Mouse (Mus musculus) testis, adult 2 months (tissue): Measurements from ENCODE around the gene 2200002D01Rik. TPM values are rescaled to one million over a fixed set of nuclear protein-coding genes. Genes with fewer than 3 reads are reported as not detected.
"Not testable (repeated sequence)": the region's sequence is repeated elsewhere in the genome, so short reads cannot be mapped to it uniquely, and the experiment has no call there.

Source experiments
- H3K27ac ChIP-seq: fragments of 200-500 bp; 2 replicates; pipeline ENCODE4 v1.5.1; 2012; ENCODE audit warnings: low read depth, low read length; ENCODE audit not compliant: control insufficient read depth, insufficient read depth
- H3K27me3 ChIP-seq: fragments of 200-500 bp; 2 replicates; pipeline ENCODE4 v1.6.1; 2012; ENCODE audit warnings: mild to moderate bottlenecking, low read length, moderate library complexity; ENCODE audit not compliant: control insufficient read depth, insufficient read depth
- H3K36me3 ChIP-seq: fragments of 200-500 bp; 2 replicates; pipeline ENCODE4 v1.6.1; 2012; ENCODE audit warnings: mild to moderate bottlenecking, low read length; ENCODE audit not compliant: control insufficient read depth, insufficient read depth
- H3K4me1 ChIP-seq: fragments of 200-500 bp; 2 replicates; pipeline ENCODE4 v1.6.1; 2012; ENCODE audit warnings: low read length; ENCODE audit not compliant: control insufficient read depth, insufficient read depth
- H3K4me3 ChIP-seq: fragments of 200-500 bp; 2 replicates; pipeline ENCODE4 v1.5.1; 2012; ENCODE audit warnings: low read depth, mild to moderate bottlenecking, low read length, moderate library complexity, mixed read lengths; ENCODE audit not compliant: control insufficient read depth
- CTCF ChIP-seq: fragments of 200-500 bp; IDR thresholded peaks from 2 replicates; pipeline ENCODE4 v1.5.1; 2012; ENCODE audit warnings: low read depth, mild to moderate bottlenecking, inconsistent platforms, low read length, moderate library complexity; ENCODE audit not compliant: control insufficient read depth, insufficient read depth, insufficient replicate concordance
- POLR2A ChIP-seq: fragments of 200-500 bp; IDR thresholded peaks from 2 replicates; pipeline ENCODE4 v1.6.1; 2012; ENCODE audit warnings: low read depth, mild to moderate bottlenecking, inconsistent platforms, low read length, moderate library complexity; ENCODE audit not compliant: control insufficient read depth
- polyA plus RNA-seq: library from polyadenylated mRNA; depleted of rRNA; stranded (reverse); fragments of >200 nt; gene quantifications from 2 replicates; pipeline ENCODE4 v1.2.3, GENCODE M21; 2012

Gene 2200002D01Rik
- polyA plus RNA-seq, 1 experiment = 0.15 TPM

DNA sequence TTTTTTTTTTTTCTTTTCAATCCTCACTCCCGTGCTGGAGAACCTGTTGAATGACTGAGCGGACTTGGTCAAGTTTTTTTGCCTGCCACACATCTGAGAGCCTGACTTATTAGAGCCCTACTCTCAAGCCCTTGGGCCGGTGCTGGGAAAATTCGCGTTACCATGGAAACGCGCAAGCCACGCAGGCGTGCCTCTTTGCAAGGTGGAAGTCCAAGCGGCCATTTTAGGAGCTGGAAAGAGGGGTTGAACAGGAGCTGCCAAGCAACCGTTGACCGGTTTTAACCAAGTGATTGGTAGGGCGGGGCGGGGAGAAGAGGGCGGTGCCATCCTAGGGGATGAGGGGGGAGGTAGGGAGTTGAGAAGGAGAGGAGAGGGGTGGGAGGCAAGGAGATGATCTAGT lies 33.4 kb downstream of the 2200002D01Rik start:
- TF ChIP-seq CTCF (no peak), POLR2A (peak; percentile 28; the same call in 1 of the 2 replicates)
- Histone ChIP-seq H3K4me1 (peaks cover 17% of the 10 kb centered on the region), H3K36me3 (no peaks in the 10 kb centered on the region), H3K27me3 (no peaks in the 10 kb centered on the region), H3K4me3 (peak overlapping the region; percentile 93), H3K27ac (peak overlapping the region; percentile 84)

DNA sequence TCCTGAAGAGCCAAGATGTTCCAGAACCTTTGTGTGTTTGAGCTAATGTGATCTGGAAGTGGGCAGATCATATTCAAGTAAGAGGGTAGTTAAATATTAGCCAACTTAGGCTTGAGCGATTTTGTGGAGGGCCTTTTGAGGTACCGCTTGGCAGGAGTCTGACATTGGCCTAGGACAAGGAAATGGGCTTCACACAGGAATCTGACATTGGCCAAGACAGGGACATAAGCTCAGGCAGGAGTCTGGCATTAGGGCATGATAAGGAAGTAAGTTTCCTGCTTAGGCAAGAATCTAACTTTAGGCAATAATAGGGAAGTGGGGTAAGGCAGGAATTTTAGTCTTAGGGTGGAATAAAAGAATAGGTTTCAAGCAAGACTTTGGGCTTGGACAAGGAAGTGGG lies 34.0 kb downstream of the 2200002D01Rik start:
- Histone ChIP-seq H3K4me3 (peak overlapping the region; percentile 93), H3K27me3 (no peaks in the 10 kb centered on the region), H3K4me1 (peaks cover 17% of the 10 kb centered on the region), H3K36me3 (no peaks in the 10 kb centered on the region), H3K27ac (peak overlapping the region; percentile 88)
- TF ChIP-seq CTCF (no peak), POLR2A (no peak)

DNA sequence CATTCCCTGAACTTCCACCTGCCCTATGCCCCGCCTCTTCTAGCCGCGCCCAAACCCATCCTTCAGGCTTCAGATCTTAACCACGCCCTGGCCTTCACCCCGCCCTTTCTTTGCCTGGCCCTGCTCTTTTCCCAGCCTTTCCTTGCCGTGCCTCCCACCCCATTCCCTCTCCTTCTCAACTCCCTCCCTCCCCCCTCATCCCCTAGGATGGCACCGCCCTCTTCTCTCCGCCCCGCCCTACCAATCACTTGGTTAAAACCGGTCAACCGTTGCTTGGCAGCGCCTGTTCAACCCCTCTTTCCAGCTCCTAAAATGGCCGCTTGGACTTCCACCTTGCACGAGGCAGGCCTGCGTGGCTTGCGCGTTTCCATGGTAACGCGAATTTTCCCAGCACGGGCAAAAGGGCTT lies 34.6 kb downstream of the 2200002D01Rik start, which contains the start of gene Catsperg1:
TSS of gene Catsperg1 (minus strand) at position 361 of the 408 bp plus-strand sequence.
- peak within 1 kb of the TSS; percentile 96 for H3K27ac ChIP-seq
- H3K36me3 ChIP-seq = no peaks in the 10 kb centered on the region
- no peaks in the 10 kb centered on the region for H3K27me3 ChIP-seq
- H3K4me3 ChIP-seq = peak within 1 kb of the TSS; percentile 93
- TF ChIP-seq POLR2A (no peak; the same call in 1 of the 2 replicates), CTCF (no peak)
- H3K4me1 ChIP-seq = peaks cover 17% of the 10 kb centered on the region

DNA sequence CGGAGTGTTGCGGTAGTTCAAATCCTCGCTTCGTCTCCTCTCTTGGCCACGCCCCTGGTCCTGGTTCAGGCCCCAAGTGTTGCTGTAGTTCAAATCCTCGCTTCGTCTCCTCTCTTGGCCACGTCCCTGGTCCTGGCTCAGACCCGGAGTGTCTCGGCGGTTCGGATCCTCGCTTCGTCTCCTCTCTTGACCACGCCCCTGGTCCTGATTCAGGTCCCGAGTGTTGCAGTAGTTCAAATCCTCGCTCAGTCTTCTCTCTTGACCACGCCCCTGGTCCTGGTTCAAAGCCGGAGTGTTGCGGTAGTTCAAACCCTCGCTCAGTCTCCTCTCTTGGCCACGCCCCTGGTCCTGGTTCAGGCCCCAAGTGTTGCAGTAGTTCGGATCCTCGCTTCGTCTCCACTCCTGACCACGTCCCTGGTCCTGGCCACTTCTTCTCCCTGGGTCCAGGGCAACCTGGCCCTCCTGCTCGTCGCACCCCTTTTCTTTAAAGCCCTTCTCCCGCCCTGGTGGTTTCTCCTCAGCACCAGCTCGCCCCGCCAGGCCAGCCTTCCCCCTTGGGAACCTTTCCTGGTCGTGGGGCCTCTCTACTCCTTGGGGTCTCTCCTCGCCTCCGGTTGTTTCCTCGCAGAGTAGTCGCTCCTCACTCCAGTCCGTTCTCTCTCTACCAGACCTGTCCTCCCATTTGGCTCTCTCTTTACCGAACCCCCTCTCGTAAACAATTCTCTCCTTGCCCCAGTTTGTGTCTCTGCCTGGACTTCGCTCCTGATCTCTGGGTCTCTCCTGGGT lies 35.3 kb downstream of the 2200002D01Rik start:
- H3K36me3 ChIP-seq, H3K27me3 ChIP-seq: not testable (repeated sequence)
- Histone ChIP-seq H3K27ac (peak overlapping the region; percentile 96), H3K4me1 (peaks cover 17% of the 10 kb centered on the region), H3K4me3 (peak overlapping the region; percentile 93)

DNA sequence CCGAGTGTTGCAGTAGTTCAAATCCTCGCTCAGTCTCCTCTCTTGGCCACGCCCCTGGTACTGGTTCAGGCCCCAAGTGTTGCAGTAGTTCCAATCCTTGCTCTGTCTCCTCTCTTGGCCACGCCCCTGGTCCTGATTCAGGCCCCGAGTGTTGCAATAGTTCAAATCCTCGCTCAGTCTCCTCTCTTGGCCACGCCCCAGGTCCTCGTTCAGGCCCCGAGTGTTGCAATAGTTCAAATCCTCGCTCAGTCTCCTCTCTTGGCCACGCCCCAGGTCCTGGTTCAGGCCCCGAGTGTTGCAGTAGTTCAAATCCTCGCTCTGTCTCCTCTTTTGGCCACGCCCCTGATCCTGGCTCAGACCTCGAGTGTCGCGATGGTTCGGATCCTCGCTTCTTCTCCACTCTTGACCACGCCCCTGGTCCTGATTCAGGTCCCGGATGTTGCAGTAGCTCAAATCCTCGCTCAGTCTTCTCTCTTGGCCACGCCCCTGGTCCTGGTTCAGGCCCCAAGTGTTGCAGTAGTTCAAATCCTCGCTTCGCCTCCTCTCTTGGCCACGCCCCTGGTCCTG lies 36.0 kb downstream of the 2200002D01Rik start:
- Histone ChIP-seq H3K4me3 (peak overlapping the region; percentile 93), H3K27ac (peak overlapping the region; percentile 96), H3K36me3 (no peaks in the 10 kb centered on the region), H3K27me3 (no peaks in the 10 kb centered on the region), H3K4me1 (peaks cover 17% of the 10 kb centered on the region)
- TF ChIP-seq CTCF = no peak
- no peak; the same call in 1 of the 2 replicates for TF ChIP-seq POLR2A

DNA sequence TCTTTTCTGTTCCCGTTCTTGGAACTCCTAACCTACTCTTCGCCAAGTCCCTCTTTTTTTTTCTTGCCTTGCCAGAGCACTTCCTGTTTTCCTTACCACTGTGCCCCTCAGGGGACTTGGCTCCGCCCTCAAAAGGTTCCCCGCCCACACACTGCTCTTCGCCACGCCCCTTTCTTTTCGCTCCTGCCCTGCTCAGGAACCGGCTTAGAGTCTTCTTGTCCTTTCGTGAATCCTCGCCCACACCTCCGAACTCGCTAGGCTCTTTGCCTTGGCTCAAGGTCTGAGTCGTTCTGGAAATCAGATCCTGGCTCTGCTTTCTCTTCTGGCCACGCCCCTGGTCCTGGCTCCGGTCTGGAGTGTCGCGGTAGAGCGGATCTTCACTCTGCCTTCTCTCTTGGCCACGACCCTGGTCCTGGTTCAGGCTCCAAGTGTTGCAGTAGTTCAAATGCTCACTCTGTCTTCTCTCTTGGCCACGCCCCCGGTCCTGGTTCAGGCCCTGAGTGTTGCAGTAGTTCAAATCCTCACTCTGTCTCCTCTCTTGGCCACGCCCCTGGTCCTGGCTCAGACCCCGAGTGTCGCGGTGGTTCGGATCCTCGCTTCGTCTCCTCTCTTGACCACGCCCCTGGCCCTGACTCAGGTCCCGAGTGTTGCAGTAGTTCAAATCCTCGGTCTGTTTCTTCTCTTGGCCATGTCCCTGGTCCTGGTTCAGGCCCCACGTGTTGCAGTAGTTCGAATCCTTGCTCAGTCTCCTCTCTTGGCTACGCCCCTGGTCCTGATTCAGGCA lies 36.7 kb downstream of the 2200002D01Rik start:
- Histone ChIP-seq H3K4me1 (peaks cover 17% of the 10 kb centered on the region), H3K27me3 (no peaks in the 10 kb centered on the region), H3K4me3 (peak overlapping the region; percentile 93), H3K27ac (peak overlapping the region; percentile 74), H3K36me3 (no peaks in the 10 kb centered on the region)
- TF ChIP-seq POLR2A = 0 out of 2 replicates have a peak, but pooled peaks have one; percentile 28
- no peak for TF ChIP-seq CTCF

DNA sequence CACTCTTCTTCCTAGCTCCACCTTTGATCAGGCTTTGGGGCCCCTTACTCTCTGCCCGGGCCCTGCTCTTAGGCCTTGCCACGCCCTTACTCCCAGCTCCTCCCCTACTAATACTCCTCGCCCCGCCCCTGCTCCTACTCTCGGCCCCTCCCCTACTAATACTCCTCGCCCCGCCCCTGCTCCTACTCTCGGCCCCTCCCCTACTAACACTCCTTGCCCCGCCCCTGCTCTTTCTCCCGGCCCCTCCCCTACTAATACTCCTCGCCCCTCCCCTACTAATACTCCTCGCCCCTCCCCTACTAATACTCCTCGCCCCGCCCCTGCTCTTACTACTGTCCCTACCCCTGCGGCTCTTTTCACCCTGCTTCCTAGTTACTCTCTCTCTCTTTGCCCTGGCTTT lies 37.3 kb downstream of the 2200002D01Rik start:
- Histone ChIP-seq H3K27ac (peak overlapping the region; percentile 74; the same call in 1 of the 2 replicates), H3K4me3 (peak overlapping the region; percentile 93), H3K4me1 (peaks cover 17% of the 10 kb centered on the region)
- H3K36me3 ChIP-seq, H3K27me3 ChIP-seq: not testable (repeated sequence)
